Mouse (Mus musculus): ENCODE measurements around the gene Dse.
"Not testable (repeated sequence)": the region's sequence is repeated elsewhere in the genome, so short reads cannot be mapped to it uniquely, and the experiment has no call there.

Dse gene

GRCm38 (mm10) chr10:34207503-34207850, at the start of gene Dse:
TSS of gene Dse (minus strand) at chr10:34207715.
- DNase-seq (ENCODE audit: extremely low read depth, insufficient read length, low spot score): no peak

GRCm38 (mm10) chr10:34252833-34253232, 45.3 kb upstream of the Dse start:
- not testable (repeated sequence) for DNase-seq (ENCODE audit: extremely low read depth, insufficient read length, low spot score)

GRCm38 (mm10) chr10:34249594-34249993, 42.1 kb upstream of the Dse start:
- no peak for DNase-seq (ENCODE audit: extremely low read depth, insufficient read length, low spot score)

- no peak for DNase-seq (ENCODE audit: extremely low read depth, insufficient read length, low spot score)
Measured at GRCm38 (mm10) chr10:34247757-34248156, 40.2 kb upstream of the Dse start.

- no peak for DNase-seq (ENCODE audit: extremely low read depth, insufficient read length, low spot score)
Measured at GRCm38 (mm10) chr10:34246106-34246505, 38.6 kb upstream of the Dse start.

- no peak for DNase-seq (ENCODE audit: extremely low read depth, insufficient read length, low spot score)
Measured at GRCm38 (mm10) chr10:34244745-34245144, 37.2 kb upstream of the Dse start.

- no peak for DNase-seq (ENCODE audit: extremely low read depth, insufficient read length, low spot score)
Measured at GRCm38 (mm10) chr10:34238536-34238935, 31.0 kb upstream of the Dse start.

- DNase-seq (ENCODE audit: extremely low read depth, insufficient read length, low spot score): no peak
Measured at GRCm38 (mm10) chr10:34236569-34236968, 29.1 kb upstream of the Dse start.

GRCm38 (mm10) chr10:34235384-34235783, 27.9 kb upstream of the Dse start:
- DNase-seq (ENCODE audit: extremely low read depth, insufficient read length, low spot score): no peak

- DNase-seq (ENCODE audit: extremely low read depth, insufficient read length, low spot score): no peak
Measured at GRCm38 (mm10) chr10:34233931-34234745, 26.6 kb upstream of the Dse start.

GRCm38 (mm10) chr10:34233418-34233817, 25.9 kb upstream of the Dse start:
- DNase-seq (ENCODE audit: extremely low read depth, insufficient read length, low spot score): no peak

GRCm38 (mm10) chr10:34230121-34230675, 22.7 kb upstream of the Dse start:
- no peak for DNase-seq (ENCODE audit: extremely low read depth, insufficient read length, low spot score)

GRCm38 (mm10) chr10:34229491-34229890, 22.0 kb upstream of the Dse start:
- no peak for DNase-seq (ENCODE audit: extremely low read depth, insufficient read length, low spot score)

GRCm38 (mm10) chr10:34223660-34224059, 16.1 kb upstream of the Dse start:
- no peak for DNase-seq (ENCODE audit: extremely low read depth, insufficient read length, low spot score)

GRCm38 (mm10) chr10:34221909-34222620, 14.6 kb upstream of the Dse start:
- peak; percentile 13 for DNase-seq (ENCODE audit: extremely low read depth, insufficient read length, low spot score)

GRCm38 (mm10) chr10:34218191-34218590, 10.7 kb upstream of the Dse start:
- peak; percentile 56 for DNase-seq (ENCODE audit: extremely low read depth, insufficient read length, low spot score)

GRCm38 (mm10) chr10:34215667-34216066, 8.2 kb upstream of the Dse start:
- DNase-seq (ENCODE audit: extremely low read depth, insufficient read length, low spot score): no peak

GRCm38 (mm10) chr10:34209951-34210350, 2.4 kb upstream of the Dse start:
- no peak for DNase-seq (ENCODE audit: extremely low read depth, insufficient read length, low spot score)

- no peak for DNase-seq (ENCODE audit: extremely low read depth, insufficient read length, low spot score)
Measured at GRCm38 (mm10) chr10:34208031-34208430, 516 bp upstream of the Dse start.

GRCm38 (mm10) chr10:34206783-34207502, 572 bp downstream of the Dse start:
- peak; percentile 88 for DNase-seq (ENCODE audit: extremely low read depth, insufficient read length, low spot score)

- DNase-seq (ENCODE audit: extremely low read depth, insufficient read length, low spot score): peak; percentile 88
Measured at GRCm38 (mm10) chr10:34206436-34206782, 1.1 kb downstream of the Dse start.
